Mouse (Mus musculus): Measurements from ENCODE around the gene Mfsd12.
A peak's percentile ranks its signal among the peaks of the same experiment; 100 is the strongest.

Mfsd12 gene

DNA sequence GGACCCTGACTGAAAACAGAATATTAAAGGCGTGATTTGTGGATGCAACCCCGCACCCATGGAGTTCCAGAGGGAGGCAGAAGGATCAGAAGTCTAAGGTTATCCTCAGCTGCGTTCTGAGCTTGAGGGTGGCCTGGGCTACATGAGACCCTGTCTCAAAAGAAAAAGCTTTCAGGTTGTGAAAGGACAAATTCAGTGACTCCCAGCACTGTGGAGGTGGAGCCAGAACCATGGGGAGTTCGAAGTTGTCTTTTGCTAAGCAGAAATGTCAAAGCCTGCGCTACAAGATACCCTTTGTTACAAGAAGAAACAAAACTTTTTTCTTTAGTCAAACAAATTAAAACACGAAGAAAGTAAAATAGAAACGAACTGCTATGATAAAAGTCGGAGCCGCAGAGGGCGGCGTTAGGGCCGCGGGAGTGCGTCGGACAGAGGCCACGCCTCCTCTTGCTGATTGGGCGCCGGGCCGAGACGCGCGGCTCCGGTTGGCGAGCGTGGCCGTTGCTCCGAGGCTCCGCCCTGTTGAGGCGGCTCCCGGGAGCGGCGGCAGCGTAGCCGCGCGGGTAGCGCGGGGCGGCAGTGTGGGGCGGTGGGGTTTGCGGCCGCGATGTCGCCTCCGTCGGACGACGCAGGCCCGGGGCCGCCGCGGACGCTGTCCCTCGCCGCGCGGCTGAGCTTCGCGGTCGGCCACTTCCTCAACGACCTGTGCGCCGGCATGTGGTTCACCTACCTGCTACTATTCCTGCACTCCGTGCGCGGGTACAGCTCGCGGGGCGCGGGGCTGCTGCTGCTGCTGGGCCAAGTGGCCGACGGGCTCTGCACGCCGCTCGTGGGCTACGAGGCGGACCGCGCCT lies at the start of gene Mfsd12:
Gene Mfsd12 (plus strand): TSS at position 501 of the 854 bp plus-strand sequence.
- DNase-seq (ENCODE audit: low spot score in 2 of 2): peak; percentile 72 to 87

- DNase-seq (ENCODE audit: low spot score in 2 of 2): no peak
Observed at GRCm38 (mm10) chr10:81309571-81309970, 47.7 kb upstream of the Mfsd12 start.

- no peak for DNase-seq (ENCODE audit: low spot score in 2 of 2)
Observed at GRCm38 (mm10) chr10:81313581-81313980, 43.7 kb upstream of the Mfsd12 start.

- DNase-seq (ENCODE audit: low spot score in 2 of 2): no peak
Observed at GRCm38 (mm10) chr10:81314201-81314600, 43.1 kb upstream of the Mfsd12 start.

DNA sequence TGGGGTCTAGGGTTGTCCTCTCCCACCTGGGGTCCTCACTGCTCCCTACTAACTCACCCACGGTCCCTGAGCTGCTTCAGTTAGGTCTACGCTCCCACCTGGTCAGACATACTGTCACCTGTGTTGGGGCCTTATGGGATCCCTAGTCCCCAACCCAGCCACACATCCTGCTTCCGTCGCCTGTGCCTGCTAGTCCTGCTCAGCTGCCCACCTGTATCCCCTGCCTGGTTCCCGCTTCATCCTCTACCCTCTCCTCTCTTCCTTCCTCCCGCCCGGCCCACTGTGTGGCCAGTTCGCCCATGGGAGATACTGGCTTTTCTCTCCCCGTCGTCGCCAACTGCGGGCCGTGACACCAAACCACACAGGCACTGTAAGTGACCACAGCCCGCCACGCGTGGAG lies 41.7 kb upstream of the Mfsd12 start:
- DNase-seq (ENCODE audit: low spot score in 2 of 2): no peak

- DNase-seq (ENCODE audit: low spot score in 2 of 2): no peak
Observed at GRCm38 (mm10) chr10:81316338-81317060, 40.8 kb upstream of the Mfsd12 start.

DNA sequence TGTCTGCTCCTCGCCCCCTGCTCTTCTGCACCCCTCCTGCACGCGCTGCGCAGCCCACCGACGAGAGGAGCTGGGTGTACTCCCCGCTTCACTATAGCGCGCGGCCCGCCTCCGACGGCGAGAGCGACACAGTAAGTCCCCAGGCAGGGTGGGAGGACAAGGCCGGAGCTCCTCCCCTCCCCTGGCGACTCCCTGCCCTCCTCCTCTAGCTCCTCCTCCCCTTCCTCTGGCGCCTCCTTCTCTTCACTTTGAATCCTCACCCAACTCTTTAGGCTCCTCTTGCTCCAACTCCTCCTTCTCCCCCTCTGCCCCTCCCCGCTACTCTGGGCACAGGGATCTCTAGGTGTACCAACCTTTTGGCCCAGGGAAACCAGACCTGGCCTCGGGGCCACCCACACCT lies 40.0 kb upstream of the Mfsd12 start:
- DNase-seq (ENCODE audit: low spot score in 2 of 2): peak; percentile 48 to 58

DNA sequence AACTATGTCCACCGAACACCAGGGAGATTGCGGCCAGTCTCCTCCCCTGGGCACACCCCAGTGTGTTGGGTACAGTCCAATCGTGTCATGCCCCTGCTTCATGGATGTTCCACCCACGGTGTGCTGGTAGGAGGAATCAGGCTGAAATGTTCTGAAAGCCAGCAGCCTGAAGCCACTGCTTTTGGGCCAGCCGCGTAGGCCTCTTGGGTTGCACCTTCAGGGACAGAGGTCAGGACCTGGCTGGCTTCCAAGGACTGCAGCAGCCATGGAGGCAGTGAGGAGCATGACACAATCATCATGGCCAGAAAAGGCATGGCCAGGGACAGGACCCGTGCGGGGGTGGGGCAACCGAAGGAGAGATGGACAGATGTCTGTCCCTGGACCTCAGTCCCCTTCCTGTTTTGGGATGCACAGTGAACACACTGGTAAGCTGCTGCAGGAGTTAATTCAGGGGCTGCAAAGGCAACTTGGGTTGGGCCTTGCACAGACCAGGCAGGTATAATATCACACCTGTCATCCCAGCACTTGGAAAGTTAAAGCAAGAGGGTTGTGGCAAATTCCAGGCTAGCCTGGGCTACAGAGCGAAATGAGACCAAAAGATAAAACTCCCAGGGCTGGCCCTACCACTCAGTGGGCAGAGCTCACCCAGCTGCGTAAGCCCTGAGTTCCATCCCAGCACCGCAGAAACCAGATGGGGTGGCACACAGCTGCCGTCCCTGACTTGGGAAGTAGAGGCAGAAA lies 38.5 kb upstream of the Mfsd12 start:
- no peak for DNase-seq (ENCODE audit: low spot score in 2 of 2)

- DNase-seq (ENCODE audit: low spot score in 2 of 2): no peak
Observed at GRCm38 (mm10) chr10:81319330-81319699, 38.0 kb upstream of the Mfsd12 start.

GRCm38 (mm10) chr10:81319741-81320549 lies 37.3 kb upstream of the Mfsd12 start:
- peak in 1 of 2 experiments; percentile 35 for DNase-seq (ENCODE audit: low spot score in 2 of 2)

DNA sequence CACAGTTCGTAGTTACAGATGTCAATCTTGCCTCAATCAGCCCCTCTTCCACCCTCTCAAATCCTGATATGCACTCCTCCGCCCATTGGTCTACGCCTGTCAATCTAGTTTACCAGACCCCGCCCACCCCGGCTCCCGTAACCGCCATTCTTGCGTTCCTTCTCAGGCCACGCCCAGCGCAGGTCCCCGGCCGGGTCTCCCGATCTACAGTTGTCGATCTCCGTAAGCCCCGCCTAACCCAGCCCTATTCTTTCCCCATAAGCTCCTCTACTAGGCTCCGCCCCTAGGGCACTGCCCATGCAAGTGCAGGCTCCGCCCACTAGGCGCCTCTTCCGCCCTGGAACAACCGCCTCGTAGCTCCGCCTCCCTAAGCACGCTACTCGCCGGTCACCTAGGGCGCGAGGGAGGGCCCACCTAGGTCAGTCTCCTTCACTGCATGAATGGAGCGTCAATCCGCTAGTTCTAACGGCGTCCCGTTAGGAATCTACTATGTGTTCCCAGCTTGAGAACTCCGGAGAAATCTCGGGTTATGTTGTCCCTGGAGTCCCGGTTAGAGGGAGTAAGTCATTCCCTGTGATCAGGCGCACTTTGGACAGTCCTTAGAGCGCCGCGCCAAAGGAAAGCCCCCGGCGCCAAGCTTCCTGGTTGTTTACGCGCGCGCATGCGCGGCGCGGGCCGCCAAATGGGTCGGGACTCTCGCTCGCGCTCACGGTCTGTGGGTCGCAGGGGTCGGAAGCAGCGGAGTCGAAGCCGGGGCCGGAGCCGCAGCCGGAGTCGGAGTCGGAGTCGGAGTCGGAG lies 36.5 kb upstream of the Mfsd12 start, which contains the start of gene Cactin:
Gene Cactin (plus strand): TSS at position 554 of the 798 bp plus-strand sequence.
- DNase-seq (ENCODE audit: low spot score in 2 of 2): peak; percentile 96 to 99

DNA sequence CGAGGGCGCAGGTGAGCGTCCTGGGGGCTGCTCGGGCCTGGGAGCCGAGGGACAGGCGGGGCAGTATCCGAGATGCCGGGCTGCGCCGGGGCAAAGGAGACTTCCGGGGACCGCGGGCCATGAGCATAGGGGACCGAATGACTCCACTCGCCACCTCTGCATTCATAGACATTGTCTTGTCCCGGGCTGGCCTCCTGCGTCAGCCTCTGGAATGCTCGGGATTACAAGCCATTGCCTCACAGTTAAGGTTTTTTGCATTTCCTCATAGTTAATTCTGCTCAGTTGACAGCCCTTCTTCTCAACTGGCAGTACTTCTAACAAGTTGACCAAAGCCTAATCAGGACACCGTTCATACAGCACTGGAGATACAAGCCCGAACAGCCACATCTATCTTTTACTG lies 35.9 kb upstream of the Mfsd12 start:
- DNase-seq (ENCODE audit: low spot score in 2 of 2): no peak

DNA sequence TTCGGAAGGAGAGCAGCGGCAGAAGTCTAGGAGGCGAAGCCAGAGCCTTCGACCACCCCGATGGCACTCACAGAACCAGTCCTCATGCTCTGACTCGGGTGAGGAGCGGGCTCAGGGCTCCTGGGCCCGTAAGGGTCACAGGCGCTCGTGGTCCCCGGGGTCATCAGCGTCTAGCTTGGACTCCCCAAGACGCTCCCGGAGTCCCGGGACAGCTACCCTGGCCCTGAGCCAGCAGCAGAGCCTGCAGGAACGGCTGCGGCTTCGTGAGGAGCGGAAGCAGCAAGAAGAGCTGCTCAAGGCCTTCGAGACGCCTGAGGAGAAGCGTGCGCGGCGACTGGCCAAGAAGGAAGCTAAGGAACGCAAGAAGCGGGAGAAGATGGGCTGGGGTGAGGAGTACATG lies 34.8 kb upstream of the Mfsd12 start:
- DNase-seq (ENCODE audit: low spot score in 2 of 2): no peak

GRCm38 (mm10) chr10:81323141-81323775 lies 34.0 kb upstream of the Mfsd12 start:
- no peak for DNase-seq (ENCODE audit: low spot score in 2 of 2)

DNA sequence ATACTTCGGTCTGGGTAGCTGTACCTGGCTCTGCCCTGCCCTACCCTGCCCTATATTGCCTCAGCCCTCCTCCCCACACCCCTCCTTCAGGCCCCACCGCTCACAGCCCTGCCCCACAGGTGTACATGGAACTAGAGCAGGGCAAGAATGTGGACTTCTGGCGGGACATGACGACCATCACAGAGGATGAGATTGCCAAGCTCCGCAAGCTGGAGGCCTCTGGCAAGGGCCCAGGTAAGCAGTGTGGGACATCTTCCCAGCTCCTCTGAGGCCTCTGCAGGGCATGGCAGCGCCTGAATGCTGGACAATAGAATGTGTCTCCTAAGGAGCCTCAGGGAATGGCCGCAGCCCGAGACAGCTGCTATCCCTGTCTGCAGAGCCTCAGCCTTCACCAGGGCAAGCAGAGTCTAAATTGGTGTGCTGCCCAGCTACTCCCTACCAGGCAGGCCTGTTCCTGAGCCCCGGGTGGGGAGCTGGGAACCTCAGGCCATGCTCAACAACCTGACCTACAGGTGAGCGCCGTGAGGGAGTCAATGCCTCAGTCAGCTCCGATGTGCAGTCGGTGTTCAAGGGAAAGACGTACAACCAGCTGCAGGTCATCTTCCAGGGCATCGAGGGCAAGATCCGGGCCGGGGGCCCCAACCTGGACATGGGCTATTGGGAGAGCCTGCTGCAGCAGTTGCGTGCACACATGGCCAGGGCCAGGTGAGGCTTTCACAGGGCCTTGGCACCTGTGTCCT lies 33.3 kb upstream of the Mfsd12 start:
- no peak for DNase-seq (ENCODE audit: low spot score in 2 of 2)

DNA sequence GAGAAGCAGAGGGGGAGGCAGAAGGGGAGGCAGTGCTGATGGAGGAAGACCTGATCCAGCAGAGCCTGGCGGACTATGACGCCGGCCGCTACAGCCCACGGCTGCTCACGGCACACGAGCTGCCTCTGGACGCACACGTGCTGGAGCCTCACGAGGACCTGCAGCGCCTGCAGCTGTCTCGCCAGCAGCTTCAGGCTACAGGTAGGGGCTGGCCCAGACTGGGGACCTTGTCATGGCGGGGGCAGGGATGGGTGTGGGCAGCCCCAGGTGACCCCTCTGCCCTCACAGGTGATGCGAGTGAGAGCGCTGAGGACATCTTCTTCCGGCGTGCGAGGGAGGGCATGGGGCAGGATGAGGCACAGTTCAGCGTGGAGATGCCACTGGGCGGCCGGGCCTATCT lies 32.1 kb upstream of the Mfsd12 start:
- DNase-seq (ENCODE audit: low spot score in 2 of 2): no peak

DNA sequence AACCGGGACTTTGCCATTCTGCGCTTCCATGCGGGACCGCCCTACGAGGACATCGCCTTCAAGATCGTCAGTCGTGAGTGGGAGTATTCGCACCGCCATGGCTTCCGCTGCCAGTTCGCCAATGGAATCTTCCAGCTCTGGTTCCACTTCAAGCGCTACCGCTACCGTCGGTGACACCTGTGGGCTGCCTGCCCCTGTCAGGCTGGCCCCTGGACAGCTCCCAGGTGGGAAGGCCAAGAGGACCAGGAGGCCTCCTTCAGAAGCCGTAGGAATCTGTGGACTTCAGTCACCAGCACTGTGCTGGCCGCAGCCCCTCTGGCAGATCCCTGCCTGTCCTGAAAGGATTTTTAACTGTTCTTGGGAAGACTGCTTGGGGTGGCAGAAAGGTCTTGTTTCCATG lies 31.5 kb upstream of the Mfsd12 start:
- DNase-seq (ENCODE audit: low spot score in 2 of 2): no peak

DNA sequence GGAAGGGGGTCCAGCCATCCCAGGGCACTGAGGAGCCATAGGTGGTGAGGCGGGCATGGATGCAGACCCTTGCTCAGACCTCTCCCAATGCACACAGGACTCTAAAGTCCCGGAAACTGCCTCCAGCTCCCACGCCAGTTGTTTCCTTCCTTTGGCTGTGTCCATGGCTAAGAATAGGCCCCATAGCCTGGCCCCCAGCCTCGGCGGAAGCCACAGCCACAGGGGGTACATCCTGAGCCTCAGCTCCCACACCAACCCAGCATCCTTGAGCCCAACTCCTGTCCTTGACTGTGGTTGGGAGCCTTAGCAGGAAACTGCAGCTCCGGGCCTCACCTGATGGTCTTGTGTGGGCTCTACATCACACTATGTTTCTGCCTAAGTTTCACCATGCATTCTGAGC lies 30.4 kb upstream of the Mfsd12 start:
- DNase-seq (ENCODE audit: low spot score in 2 of 2): no peak

GRCm38 (mm10) chr10:81327959-81328358 lies 29.3 kb upstream of the Mfsd12 start:
- no peak for DNase-seq (ENCODE audit: low spot score in 2 of 2)

Data from urinary bladder, adult 18-20 months (tissue).